Mouse (Mus musculus) stomach, postnatal 0 days (tissue): ENCODE measurements around the gene Gipc1. TPM values are rescaled to one million over a fixed set of nuclear protein-coding genes. Genes with fewer than 3 reads are reported as not detected.

Experiments used
- ATAC-seq: fragments of 200-750 bp; cut with Nextera tagmentation; 2 replicates; pipeline ENCODE4 v1.8.0; 2017; ENCODE audit not compliant: low FRiP score, low TSS enrichment
- DNase-seq: peaks from one replicate; pipeline ENCODE4 v3.0.0-alpha.2; 2016; ENCODE audit warnings: low spot score
- H3K27ac ChIP-seq: fragments of 300-500 bp; sonication (generic); replicated peaks from 2 replicates; pipeline ENCODE4 v1.5.1; 2014; ENCODE audit warnings: mild to moderate bottlenecking, control low read depth
- H3K27me3 ChIP-seq: fragments of 300-500 bp; sonication (generic); 2 replicates; pipeline ENCODE4 v1.6.1; 2014; ENCODE audit warnings: low read length; ENCODE audit not compliant: control insufficient read depth, insufficient read depth
- H3K36me3 ChIP-seq: fragments of 300-500 bp; sonication (generic); 2 replicates; pipeline ENCODE4 v1.6.1; 2014; ENCODE audit warnings: low read length, mixed read lengths; ENCODE audit not compliant: control insufficient read depth, insufficient read depth
- H3K4me1 ChIP-seq: fragments of 300-500 bp; sonication (generic); replicated peaks from 2 replicates; pipeline ENCODE4 v1.6.1; 2014; ENCODE audit warnings: antibody characterized with exemption; ENCODE audit not compliant: control insufficient read depth, insufficient read depth
- H3K4me2 ChIP-seq: fragments of 300-500 bp; sonication (generic); replicated peaks from 2 replicates; pipeline ENCODE4 v1.6.1; 2014; ENCODE audit warnings: low read depth, mild to moderate bottlenecking, control low read depth, moderate library complexity
- H3K4me3 ChIP-seq: fragments of 300-500 bp; sonication (generic); 2 replicates; pipeline ENCODE4 v1.5.1; 2014; ENCODE audit warnings: low read depth, low read length, control low read depth
- H3K9ac ChIP-seq: fragments of 300-500 bp; sonication (generic); 2 replicates; pipeline ENCODE4 v1.6.1; 2014; ENCODE audit warnings: mild to moderate bottlenecking, low read length, control low read depth, mixed read lengths
- H3K9me3 ChIP-seq: fragments of 300-500 bp; sonication (generic); 2 replicates; pipeline ENCODE4 v1.6.1; 2016; ENCODE audit warnings: low read length; ENCODE audit not compliant: control insufficient read depth
- CTCF ChIP-seq: IDR thresholded peaks from 2 replicates; pipeline ENCODE4 v1.5.1; 2016; ENCODE audit warnings: antibody characterized with exemption, low read depth, mild to moderate bottlenecking, moderate library complexity
- EP300 ChIP-seq: optimal IDR thresholded peaks from 2 replicates; pipeline ENCODE3; 2016; ENCODE audit warnings: antibody characterized with exemption
- WGBS: fragments of 180-500 bp; shearing (Covaris S2); extraction: QIAGEN DNeasy Blood & Tissue Kit; methylation state at CpG from one replicate; pipeline ENCODE4 v1.1.7; 2014; 5-methylcytosine and 5-hydroxymethylcytosine counted together
- polyA plus RNA-seq: library from polyadenylated mRNA; unstranded; fragments of >200 nt; fragmentation: Nextera tagmentation; extraction: Ambion mirVana; gene quantifications from 2 replicates; pipeline ENCODE4 v1.2.1, GENCODE M21; 2015

Gipc1 gene
- polyA plus RNA-seq, 1 experiment from 2014 or later, result 171 TPM

GRCm38 (mm10) chr8:83707554-83707953, 55.1 kb downstream of the Gipc1 start:
- no peak for DNase-seq
- no peak for TF ChIP-seq EP300
- TF ChIP-seq CTCF, result no peak
- Histone ChIP-seq H3K27ac (no peak overlapping the region), H3K4me2 (no peak overlapping the region), H3K36me3 (no peaks in the 10 kb centered on the region), H3K9me3 (no peaks in the 10 kb centered on the region), H3K4me1 (no peaks in the 10 kb centered on the region), H3K9ac (no peak overlapping the region), H3K4me3 (no peak overlapping the region), H3K27me3 (no peaks in the 10 kb centered on the region)
- no peak for ATAC-seq
- 69% methylated on average over 8 of the region's 8 CpGs for WGBS

Other genes with a start within 250 kb of the Gipc1 start
- 67.4 and 73.4 TPM in 2 replicates for gene Scoc, start 194.3 kb upstream of the Gipc1 start, polyA plus RNA-seq
- gene Olfr370, start 116.9 kb upstream of the Gipc1 start, polyA plus RNA-seq, result 0.04 TPM in 1 of 2 replicates, not detected in the other
- 327 and 344 TPM in 2 replicates for gene Ndufb7, start 86.0 kb upstream of the Gipc1 start, polyA plus RNA-seq
- 413 and 424 TPM in 2 replicates for gene Tecr, start 44.7 kb upstream of the Gipc1 start, polyA plus RNA-seq
- 36.9 and 39.9 TPM in 2 replicates for gene Dnajb1, start 44.5 kb upstream of the Gipc1 start, polyA plus RNA-seq
- 5.6 and 5.9 TPM in 2 replicates for gene Ptger1, start 14.0 kb downstream of the Gipc1 start, polyA plus RNA-seq
- gene Pkn1, start 46.5 kb downstream of the Gipc1 start, polyA plus RNA-seq, result 14.4 and 16.2 TPM in 2 replicates
- gene Ddx39, start 62.5 kb downstream of the Gipc1 start, polyA plus RNA-seq, result 83.8 and 86.6 TPM in 2 replicates
- gene Adgre5, start 88.6 kb downstream of the Gipc1 start, polyA plus RNA-seq, result 16.9 and 17.1 TPM in 2 replicates
- 6.5 and 7.5 TPM in 2 replicates for gene Adgrl1, start 247.4 kb downstream of the Gipc1 start, polyA plus RNA-seq